Mouse (Mus musculus) neutrophil, adult 65 days (primary cell): Measurements from ENCODE around the gene Mettl24. TPM values are rescaled to one million over a fixed set of nuclear protein-coding genes. Genes with fewer than 3 reads are reported as not detected.

Experiments used
- total RNA-seq: library from RNA; stranded (reverse); gene quantifications from 2 replicates; pipeline ENCODE4 v1.2.4, GENCODE M21; 2023

The Mettl24 gene
- total RNA-seq = not detected in 2 replicates

DNA sequence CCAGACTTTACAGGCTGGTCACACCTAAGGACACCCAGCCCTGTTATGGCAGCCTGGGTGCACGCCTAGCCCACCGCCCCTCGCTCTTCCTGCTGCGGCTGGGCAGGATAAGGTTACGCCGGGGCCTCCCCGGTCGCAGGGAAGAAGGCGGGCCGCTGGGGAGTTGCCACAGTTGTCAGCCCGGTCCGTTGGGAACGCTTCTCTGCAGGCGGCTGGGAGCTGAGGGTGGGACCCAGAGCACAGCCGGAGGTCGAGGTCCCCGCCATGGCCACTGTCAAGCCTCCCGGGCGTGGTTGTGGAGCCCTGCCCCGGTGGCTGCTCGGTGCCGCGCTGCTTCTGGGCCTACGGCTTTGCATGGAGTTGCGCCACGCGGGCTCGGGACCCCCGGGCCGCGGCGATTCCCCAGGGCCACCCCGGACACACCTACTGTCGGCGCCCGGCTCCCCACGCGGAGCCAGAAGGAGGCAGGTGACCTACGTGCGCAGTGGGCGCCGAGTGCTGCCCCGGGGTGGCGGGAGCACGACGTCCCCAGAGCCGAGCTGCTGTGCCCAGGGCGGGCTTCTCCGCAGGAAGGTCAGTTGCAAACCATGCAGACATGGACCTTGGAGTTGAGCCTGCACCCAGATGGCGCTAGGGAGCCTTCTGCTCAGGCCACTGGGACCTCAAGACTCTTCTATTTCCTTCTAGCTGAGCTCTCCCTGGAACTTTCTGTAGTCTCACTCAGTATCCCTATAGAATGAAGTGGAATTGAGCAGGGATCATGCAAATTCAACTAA, at the start of gene Mettl24:
Mettl24 (plus strand) TSS at position 191 of the 776 bp plus-strand sequence.

Other genes with a start within 250 kb of the Mettl24 start
- gene Slc22a16, start 112.9 kb upstream of the Mettl24 start, total RNA-seq = not detected in 2 replicates
- not detected in 2 replicates for gene Ddo, start 53.3 kb upstream of the Mettl24 start, total RNA-seq
- gene Cdc40, start 200.0 kb downstream of the Mettl24 start, total RNA-seq = 53.5 and 64.7 TPM in 2 replicates
- not detected in 2 replicates for gene Wasf1, start 200.2 kb downstream of the Mettl24 start, total RNA-seq